Mouse (Mus musculus) embryonic facial prominence, embryonic 15.5 days (tissue): Measurements from ENCODE around the gene Map1s. TPM values are rescaled to one million over a fixed set of nuclear protein-coding genes. Genes with fewer than 3 reads are reported as not detected.

ENCODE experiments used
- ATAC-seq: fragments of 200-750 bp; cut with Nextera tagmentation; 2 replicates; pipeline ENCODE4 v1.8.0; 2017; ENCODE audit warnings: low read depth, moderate TSS enrichment; ENCODE audit not compliant: insufficient number of reproducible peaks, low FRiP score, low TSS enrichment
- H3K27ac ChIP-seq: fragments of 300-500 bp; sonication (generic); replicated peaks from 2 replicates; pipeline ENCODE4 v1.5.1; 2015; ENCODE audit warnings: mild to moderate bottlenecking, inconsistent platforms
- H3K27me3 ChIP-seq: fragments of 300-500 bp; sonication (generic); 2 replicates; pipeline ENCODE4 v1.6.1; 2015; ENCODE audit warnings: inconsistent platforms
- H3K36me3 ChIP-seq: fragments of 300-500 bp; sonication (generic); 2 replicates; pipeline ENCODE4 v1.6.1; 2015; ENCODE audit warnings: mild to moderate bottlenecking, inconsistent platforms
- H3K4me1 ChIP-seq: fragments of 300-500 bp; sonication (generic); 2 replicates; pipeline ENCODE4 v1.6.1; 2015; ENCODE audit warnings: inconsistent platforms
- H3K4me2 ChIP-seq: fragments of 300-500 bp; sonication (generic); replicated peaks from 2 replicates; pipeline ENCODE4 v1.6.1; 2015; ENCODE audit warnings: mild to moderate bottlenecking, inconsistent platforms
- H3K4me3 ChIP-seq: fragments of 300-500 bp; sonication (generic); replicated peaks from 2 replicates; pipeline ENCODE4 v1.5.1; 2015; ENCODE audit warnings: mild to moderate bottlenecking, inconsistent platforms
- H3K9ac ChIP-seq: fragments of 300-500 bp; sonication (generic); 2 replicates; pipeline ENCODE4 v1.6.1; 2015; ENCODE audit warnings: inconsistent platforms
- H3K9me3 ChIP-seq: fragments of 300-500 bp; sonication (generic); replicated peaks from 2 replicates; pipeline ENCODE4 v1.6.1; 2016; ENCODE audit warnings: inconsistent platforms
- WGBS: fragments of 180-500 bp; shearing (Covaris S2); methylation state at CpG from one replicate; pipeline ENCODE4 v1.1.7; 2015; 5-methylcytosine and 5-hydroxymethylcytosine counted together
- polyA plus RNA-seq: library from polyadenylated mRNA; unstranded; fragments of >200 nt; fragmentation: Nextera tagmentation; extraction: Ambion mirVana; gene quantifications from 2 replicates; pipeline ENCODE4 v1.2.1, GENCODE M21; 2015

Gene Map1s
- polyA plus RNA-seq, 1 experiment from 2014 or later, result 50.1 TPM

DNA sequence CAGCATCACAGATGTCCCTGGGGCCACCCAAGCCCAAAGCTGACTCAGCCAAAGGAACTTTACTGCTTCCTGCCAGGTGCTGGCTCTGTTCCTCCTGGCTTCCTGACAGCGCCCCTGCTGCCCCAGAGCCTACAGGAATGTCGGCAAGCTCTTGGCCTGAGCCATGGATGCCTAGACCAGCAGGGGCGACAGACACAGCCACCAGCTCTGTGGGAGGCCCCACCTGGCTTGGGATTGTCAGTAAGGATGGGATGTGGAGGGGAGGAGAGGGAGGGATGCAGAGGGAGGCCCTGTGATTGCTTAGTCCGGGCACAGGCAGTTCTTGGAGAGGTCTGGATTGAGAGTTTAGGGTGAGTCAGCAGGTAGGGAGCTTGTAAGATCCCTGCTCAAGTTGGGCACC is 25.6 kb upstream of the Map1s start:
- 4% methylated on average over 4 of the region's 4 CpGs for WGBS
- Histone ChIP-seq H3K4me3 (no peak overlapping the region), H3K9ac (no peak overlapping the region), H3K27me3 (no peaks in the 10 kb centered on the region; the same call in none of the 2 replicates), H3K9me3 (no peaks in the 10 kb centered on the region), H3K4me1 (peaks cover 16% of the 10 kb centered on the region), H3K27ac (peak overlapping the region; percentile 69), H3K4me2 (no peak overlapping the region), H3K36me3 (no peaks in the 10 kb centered on the region)
- peak; percentile 37; the same call in 1 of the 2 replicates for ATAC-seq

DNA sequence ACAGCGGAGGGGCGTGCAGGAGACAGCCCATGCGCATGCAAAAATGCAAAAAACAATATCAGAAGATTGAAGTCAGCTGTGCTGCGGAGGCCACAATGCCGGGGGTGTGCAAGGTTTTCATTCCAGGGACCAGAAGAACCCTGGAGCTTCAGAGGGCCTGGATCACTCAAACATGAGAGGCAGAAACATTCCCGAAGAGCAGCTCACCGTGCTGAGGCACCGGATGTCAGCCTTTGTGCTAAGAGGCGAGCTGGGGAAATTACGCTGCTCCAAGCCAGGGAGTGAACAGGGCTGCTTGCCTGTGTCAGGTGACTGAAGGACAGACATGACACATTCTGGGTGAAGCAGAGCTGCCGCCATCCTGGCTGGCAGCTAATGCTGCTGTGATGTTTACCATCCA is 25.2 kb upstream of the Map1s start:
- ATAC-seq, result no peak
- H3K4me2 ChIP-seq, result no peak overlapping the region
- no peaks in the 10 kb centered on the region for H3K36me3 ChIP-seq
- H3K4me3 ChIP-seq, result no peak overlapping the region
- H3K9me3 ChIP-seq, result no peaks in the 10 kb centered on the region
- no peak overlapping the region for H3K9ac ChIP-seq
- H3K4me1 ChIP-seq, result peaks cover 16% of the 10 kb centered on the region
- peak overlapping the region; percentile 69 for H3K27ac ChIP-seq
- H3K27me3 ChIP-seq, result no peaks in the 10 kb centered on the region; the same call in none of the 2 replicates
- WGBS, result 13% methylated on average over 11 of the region's 11 CpGs

DNA sequence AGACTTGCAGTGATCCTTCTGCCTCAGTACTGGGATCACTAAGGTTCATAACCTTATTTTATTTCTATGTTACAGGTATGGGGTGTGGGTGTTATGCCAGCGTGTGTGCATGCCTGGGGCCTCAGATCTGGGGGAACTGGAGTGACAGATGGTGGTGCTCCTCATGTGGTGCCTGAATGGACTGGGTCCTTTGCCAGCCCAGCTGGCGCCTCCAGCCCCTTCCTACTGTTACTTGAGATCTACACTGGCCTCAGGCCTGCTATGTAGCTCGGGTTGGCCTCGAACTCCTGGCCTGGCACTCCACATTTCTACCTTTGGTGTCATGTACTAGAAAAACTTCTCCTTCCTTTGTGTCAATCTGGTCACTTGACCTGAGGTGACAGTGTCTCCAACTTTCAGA is 21.5 kb upstream of the Map1s start:
- Histone ChIP-seq H3K4me3 (no peak overlapping the region), H3K27me3 (no peaks in the 10 kb centered on the region; the same call in none of the 2 replicates), H3K36me3 (no peaks in the 10 kb centered on the region), H3K4me1 (peaks cover 20% of the 10 kb centered on the region), H3K4me2 (no peak overlapping the region), H3K9ac (no peak overlapping the region), H3K27ac (no peak overlapping the region), H3K9me3 (no peaks in the 10 kb centered on the region)
- ATAC-seq, result no peak
- WGBS, result 88% methylated on average over 4 of the region's 4 CpGs

DNA sequence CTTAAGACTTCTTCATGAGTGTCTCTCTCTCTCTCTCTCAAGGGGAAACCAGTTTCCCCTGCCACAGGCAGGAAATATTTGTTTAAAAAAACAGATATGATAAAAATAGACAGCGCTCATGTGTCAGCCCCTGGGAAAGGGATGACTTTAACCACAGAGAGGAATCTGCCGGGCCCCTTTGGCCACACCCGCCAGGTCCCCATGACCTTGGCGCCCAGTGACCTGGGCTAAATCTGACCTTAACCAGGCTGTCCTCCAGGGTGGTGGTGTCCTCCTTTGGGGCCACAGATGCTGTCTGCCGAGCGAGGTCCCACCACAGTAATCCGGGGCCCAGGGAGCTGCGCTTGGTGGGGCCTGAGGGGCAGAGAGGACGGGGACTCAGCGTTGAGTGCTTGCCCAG is 21.0 kb upstream of the Map1s start:
- 76% methylated on average over 10 of the region's 10 CpGs for WGBS
- peaks cover 16% of the 10 kb centered on the region for H3K4me1 ChIP-seq
- H3K4me3 ChIP-seq, result no peak overlapping the region
- no peaks in the 10 kb centered on the region; the same call in 1 of the 2 replicates for H3K27me3 ChIP-seq
- no peaks in the 10 kb centered on the region for H3K36me3 ChIP-seq
- no peak overlapping the region for H3K9ac ChIP-seq
- no peaks in the 10 kb centered on the region for H3K9me3 ChIP-seq
- ATAC-seq, result no peak
- no peak overlapping the region for H3K27ac ChIP-seq
- no peak overlapping the region for H3K4me2 ChIP-seq

DNA sequence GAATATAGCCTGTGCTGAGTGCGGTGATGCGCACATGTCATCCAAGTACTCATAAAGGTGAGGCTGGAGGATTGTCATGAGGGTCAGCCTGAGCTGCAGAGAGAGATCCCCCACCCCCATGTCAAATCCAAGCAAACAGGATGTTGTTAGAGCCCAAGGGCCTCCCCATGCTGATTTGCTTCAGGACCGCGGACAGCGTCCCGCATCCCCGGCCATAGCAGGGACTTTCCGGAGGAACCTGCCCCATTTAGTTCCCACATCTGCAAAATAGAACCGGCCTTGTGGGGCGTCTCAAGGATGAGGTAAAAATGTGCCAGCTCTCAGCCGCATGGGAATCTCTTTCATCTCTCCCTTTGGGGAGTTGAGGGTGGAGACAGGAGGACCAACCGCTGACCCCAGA is 20.1 kb upstream of the Map1s start:
- no peak overlapping the region for H3K9ac ChIP-seq
- H3K4me2 ChIP-seq, result no peak overlapping the region
- 14% methylated on average over 12 of the region's 12 CpGs for WGBS
- no peak for ATAC-seq
- no peaks in the 10 kb centered on the region for H3K9me3 ChIP-seq
- no peak overlapping the region for H3K4me3 ChIP-seq
- H3K27me3 ChIP-seq, result peaks cover 6% of the 10 kb centered on the region
- no peak overlapping the region for H3K27ac ChIP-seq
- no peaks in the 10 kb centered on the region for H3K36me3 ChIP-seq
- H3K4me1 ChIP-seq, result peaks cover 7% of the 10 kb centered on the region; the same call in 1 of the 2 replicates

DNA sequence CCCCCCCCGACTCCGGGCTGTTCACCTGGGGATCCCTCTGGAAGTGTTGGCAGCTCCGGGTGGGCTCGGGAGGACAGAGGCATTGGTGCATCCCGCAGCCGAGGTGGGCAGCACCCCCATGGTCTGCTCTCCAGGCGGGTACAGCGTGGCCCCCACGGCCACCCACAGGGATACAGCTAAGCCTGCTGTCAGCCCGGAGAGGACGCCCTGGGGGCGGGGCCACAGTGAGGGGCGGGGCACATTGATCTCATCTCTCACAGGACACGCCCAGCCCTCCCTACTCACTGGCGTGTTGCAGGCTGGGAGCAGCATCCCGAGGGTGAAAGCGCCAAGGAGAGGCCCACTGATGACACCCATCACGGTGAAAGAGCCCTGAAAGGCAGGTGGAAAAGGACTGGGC is 18.1 kb upstream of the Map1s start:
- Histone ChIP-seq H3K9ac (no peak overlapping the region), H3K4me3 (no peak overlapping the region), H3K9me3 (no peaks in the 10 kb centered on the region), H3K27me3 (peaks cover 26% of the 10 kb centered on the region), H3K36me3 (no peaks in the 10 kb centered on the region), H3K4me2 (no peak overlapping the region), H3K4me1 (peaks cover 21% of the 10 kb centered on the region), H3K27ac (no peak overlapping the region)
- ATAC-seq, result no peak
- WGBS, result 5% methylated on average over 18 of the region's 18 CpGs

DNA sequence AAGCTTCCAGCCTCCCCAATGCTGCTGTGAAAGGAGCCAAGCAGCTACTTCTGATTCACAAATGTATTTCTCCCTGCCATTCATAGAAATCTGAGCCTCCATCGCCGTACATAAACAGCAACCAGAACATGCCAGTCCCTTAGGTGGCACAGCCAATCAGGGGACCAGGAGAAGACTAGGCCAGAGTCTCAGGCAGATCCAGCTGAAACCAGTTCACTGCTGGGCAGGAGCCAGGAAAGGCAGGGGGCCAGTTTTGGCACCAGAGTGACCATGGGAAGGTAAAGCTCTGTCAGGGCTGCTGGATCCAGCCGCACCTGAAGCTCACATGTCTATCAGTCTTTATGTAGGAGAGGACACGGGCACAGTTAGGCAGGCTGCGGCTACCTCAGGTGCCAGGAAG is 15.1 kb upstream of the Map1s start:
- WGBS, result 89% methylated on average over 5 of the region's 5 CpGs
- Histone ChIP-seq H3K36me3 (peaks cover 19% of the 10 kb centered on the region), H3K4me1 (peaks cover 28% of the 10 kb centered on the region), H3K4me2 (no peak overlapping the region), H3K4me3 (no peak overlapping the region), H3K27ac (no peak overlapping the region), H3K27me3 (peaks cover 49% of the 10 kb centered on the region), H3K9me3 (no peaks in the 10 kb centered on the region), H3K9ac (no peak overlapping the region)
- no peak for ATAC-seq

DNA sequence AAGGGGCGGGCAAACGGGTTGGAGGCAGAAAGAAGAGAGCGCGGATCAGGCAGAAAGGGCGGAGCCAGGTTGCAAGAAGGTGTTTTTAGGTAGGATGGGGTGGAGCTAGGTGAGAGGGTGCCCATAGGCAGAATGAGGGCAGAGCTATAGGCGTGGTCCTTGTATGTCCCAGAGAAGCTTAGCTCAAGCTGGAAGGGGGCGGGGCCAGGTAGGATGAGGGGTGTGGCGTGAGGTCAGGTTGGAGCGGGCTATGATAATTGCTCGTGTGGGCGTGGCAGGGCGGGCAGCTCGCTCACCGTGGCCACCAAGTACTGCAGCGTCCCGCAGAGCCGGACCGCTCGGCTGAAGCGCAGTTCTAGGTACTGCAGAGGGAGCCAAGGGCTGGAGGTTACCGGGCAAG is 14.4 kb upstream of the Map1s start:
- 0 out of 2 replicates have a peak, but pooled peaks have one; percentile 30 for ATAC-seq
- H3K27me3 ChIP-seq, result peaks cover 49% of the 10 kb centered on the region

DNA sequence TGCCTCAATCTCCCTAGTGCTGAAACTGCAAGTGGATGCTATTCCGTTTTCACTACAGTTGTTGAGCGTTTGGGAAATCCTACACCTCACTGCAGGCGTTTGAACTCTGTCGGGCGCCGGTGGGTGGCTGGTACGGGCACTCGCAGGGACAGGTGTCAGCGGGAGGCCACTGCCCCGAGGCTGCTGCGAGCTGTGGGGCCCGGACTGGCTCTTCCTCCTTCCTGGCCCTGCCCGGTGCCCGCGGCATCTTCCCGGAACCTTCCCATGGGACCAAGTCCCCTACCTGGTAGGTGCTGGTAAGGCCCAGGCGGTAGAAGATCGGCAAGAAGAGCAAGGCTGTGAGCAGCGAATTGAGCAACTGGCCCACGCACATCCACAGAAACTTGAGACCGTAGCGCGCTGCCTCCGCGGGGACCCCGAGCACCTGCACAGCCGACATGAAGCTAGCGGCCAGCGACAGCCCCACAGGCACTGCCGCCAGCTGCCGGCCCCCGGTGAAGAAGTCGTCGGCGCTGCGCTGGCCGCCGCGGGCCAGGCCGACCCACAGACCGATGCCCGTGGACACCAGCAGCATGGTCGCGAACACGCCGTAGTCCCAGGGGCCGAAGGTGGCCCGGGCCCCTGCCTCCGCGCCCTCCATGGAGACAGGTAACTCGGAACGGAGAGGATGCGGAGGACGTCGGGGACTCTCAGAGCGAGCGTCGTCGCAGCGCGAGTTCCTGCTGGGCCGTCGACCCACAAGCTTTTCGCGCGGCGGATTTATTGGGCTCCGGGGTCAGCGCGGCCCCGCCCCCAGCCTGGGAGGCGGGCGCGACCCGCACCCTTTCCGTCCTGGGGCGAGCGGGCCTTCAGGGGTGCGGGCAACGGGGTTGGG is 13.5 kb upstream of the Map1s start, which contains the start of gene Slc5a5:
TSS of gene Slc5a5 (minus strand) at position 736 of the 874 bp plus-strand sequence.
- Histone ChIP-seq H3K27ac (no peak within 1 kb of the TSS), H3K9ac (no peak within 1 kb of the TSS), H3K36me3 (peaks cover 20% of the 10 kb centered on the region), H3K4me1 (peaks cover 37% of the 10 kb centered on the region), H3K4me2 (peak within 1 kb of the TSS; percentile 44), H3K9me3 (no peaks in the 10 kb centered on the region), H3K27me3 (peaks cover 49% of the 10 kb centered on the region), H3K4me3 (peak within 1 kb of the TSS; percentile 26)
- WGBS, result 2% methylated on average over 80 of the region's 80 CpGs
- no peak for ATAC-seq

More for the DNA sequence above, 14.4 kb upstream of the Map1s start:
- Histone ChIP-seq H3K9me3 (no peaks in the 10 kb centered on the region), H3K4me3 (peak overlapping the region; percentile 26), H3K27ac (no peak overlapping the region), H3K4me1 (peaks cover 35% of the 10 kb centered on the region), H3K36me3 (peaks cover 20% of the 10 kb centered on the region), H3K9ac (no peak overlapping the region), H3K4me2 (peak overlapping the region; percentile 44)
- WGBS, result 3% methylated on average over 21 of the region's 21 CpGs

DNA sequence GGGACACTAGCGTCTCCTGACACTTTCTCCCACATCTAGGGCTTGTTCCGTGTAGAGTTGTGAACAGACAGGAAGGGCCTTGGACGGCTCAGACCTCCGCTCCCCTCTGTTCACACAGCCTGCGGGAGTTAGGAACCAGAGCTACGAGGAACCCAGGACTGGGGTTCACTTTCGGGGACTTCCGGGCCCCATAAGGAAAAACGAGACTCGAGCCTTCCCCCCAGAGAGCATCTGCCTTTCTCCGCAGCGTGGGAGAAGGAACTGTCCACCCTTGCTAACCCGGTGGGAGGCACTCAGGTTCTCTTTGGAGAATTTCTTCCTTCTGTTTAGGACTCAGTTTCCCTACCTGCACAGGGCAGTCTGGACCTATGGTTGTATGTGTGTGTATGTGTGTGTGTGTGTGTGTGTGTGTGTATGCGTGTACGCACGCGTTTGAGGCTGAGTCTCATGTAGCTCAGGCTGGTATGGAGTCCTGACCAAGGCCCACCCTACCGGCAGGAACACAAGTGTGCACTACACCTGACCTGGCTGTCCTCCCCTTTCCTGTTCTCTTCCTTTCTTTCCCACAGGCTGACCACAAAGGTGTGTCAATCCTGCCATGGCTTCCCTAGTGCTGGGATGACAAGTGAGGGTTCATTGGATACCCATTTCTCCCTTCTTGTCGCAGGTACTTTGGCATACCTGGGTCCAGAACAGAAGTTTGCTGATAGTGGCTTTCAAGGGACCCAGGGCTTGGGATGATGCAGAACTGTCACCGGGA is 12.7 kb upstream of the Map1s start:
- peaks cover 20% of the 10 kb centered on the region for H3K36me3 ChIP-seq
- peak overlapping the region; percentile 26 for H3K4me3 ChIP-seq
- no peak overlapping the region for H3K9ac ChIP-seq
- H3K4me2 ChIP-seq, result peak overlapping the region; percentile 44
- no peak for ATAC-seq
- H3K27ac ChIP-seq, result no peak overlapping the region
- no peaks in the 10 kb centered on the region for H3K9me3 ChIP-seq
- WGBS, result 25% methylated on average over 20 of the region's 20 CpGs
- H3K4me1 ChIP-seq, result peaks cover 34% of the 10 kb centered on the region
- H3K27me3 ChIP-seq, result peaks cover 49% of the 10 kb centered on the region

DNA sequence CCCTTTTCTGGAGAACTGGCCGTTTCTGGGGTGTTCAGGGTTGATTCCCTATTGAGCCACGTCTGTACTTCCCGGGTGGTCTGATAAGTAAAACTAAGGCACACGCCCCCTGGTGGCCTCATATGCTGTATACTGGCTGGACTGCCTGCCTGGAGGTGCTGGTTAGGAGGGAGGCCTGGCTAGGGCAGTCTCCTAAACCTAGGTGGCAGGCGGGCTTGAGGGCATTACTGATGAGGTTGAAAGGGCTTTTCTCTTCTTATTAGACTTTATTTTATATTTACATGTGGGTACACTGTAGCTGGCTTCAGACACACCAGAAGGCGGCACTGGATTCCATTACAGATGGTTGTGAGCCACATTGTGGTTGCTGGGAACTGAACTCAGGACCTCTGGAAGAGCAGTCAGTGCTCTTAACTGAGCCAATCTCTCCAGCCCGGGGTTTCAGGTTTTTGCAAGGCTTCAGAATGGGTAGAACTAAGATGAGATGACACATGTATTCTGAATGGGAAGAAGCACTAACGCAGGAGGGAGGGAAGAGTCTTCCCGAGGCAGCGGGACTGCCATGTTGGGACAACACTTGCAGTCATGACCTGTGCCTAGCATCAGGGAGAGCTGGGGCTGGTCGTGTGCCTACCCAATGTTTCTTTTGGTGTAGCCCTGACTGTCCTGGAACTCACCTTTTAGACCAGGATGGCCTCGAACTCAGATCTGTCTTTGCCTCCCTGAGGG is 11.9 kb upstream of the Map1s start:
- peaks cover 49% of the 10 kb centered on the region for H3K27me3 ChIP-seq
- ATAC-seq, result no peak
- H3K4me2 ChIP-seq, result no peak overlapping the region
- peaks cover 41% of the 10 kb centered on the region for H3K4me1 ChIP-seq
- 33% methylated on average over 12 of the region's 12 CpGs for WGBS
- H3K36me3 ChIP-seq, result peaks cover 20% of the 10 kb centered on the region
- H3K9ac ChIP-seq, result no peak overlapping the region
- H3K4me3 ChIP-seq, result no peak overlapping the region
- H3K9me3 ChIP-seq, result no peaks in the 10 kb centered on the region
- no peak overlapping the region for H3K27ac ChIP-seq
